ENCODE assay signal across 16 mouse cellular contexts in the genomic region with DNA sequence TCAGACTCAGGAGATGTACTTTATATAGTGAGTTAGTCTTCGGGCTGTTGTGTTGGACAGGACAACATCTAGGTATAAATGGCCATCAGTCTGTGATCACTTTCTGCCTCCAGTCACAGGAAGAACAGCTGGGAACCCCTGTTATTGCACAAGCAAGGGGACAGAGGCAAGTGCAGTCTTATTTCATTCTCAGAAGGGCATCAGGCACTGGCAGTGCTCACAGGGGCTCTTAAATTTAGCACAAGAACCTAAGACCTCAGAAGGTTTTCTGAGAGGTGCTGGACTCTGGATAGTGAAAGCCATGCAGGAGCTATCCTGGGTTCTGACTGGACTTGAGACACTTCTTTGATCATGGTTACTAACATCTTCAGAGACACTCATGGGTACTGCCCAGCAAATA. TPM values are rescaled to one million over a fixed set of nuclear protein-coding genes. Genes with fewer than 3 reads are reported as not detected.
DNase-seq lines count a peak whose midpoint lies in the region; TF ChIP-seq lines count a peak whose summit lies in the region.
"Had no signal": no experiment of that assay in that cellular context is flagged by ENCODE, and none has a peak within 500 bp of the region (broad histone marks: within the 10 kb centered on the region; RNA-seq: fewer than 3 reads in every experiment).

No protein-coding gene starts in this region.

- intact Hi-C loops in gastrocnemius, adult 2 months (cut with DNase I) = no loop called here
- intact Hi-C loops in gastrocnemius, postnatal 36 days (cut with DNase I) = no loop called here

- peak overlapping the region; percentile 64 for H3K27ac ChIP-seq in gastrocnemius, adult 2 months

- DNase-seq in gastrocnemius, adult 18-20 months (ENCODE audit: low spot score) = peak; percentile 51
- no peak for DNase-seq in gastrocnemius, adult 8-10 months (ENCODE audit: low spot score in 2 of 2)
- peak; percentile 61 for DNase-seq in gastrocnemius, adult 2 months
- no peak for DNase-seq in gastrocnemius, postnatal 36 days
- peak; percentile 76 for DNase-seq in skeletal muscle tissue, adult 2 months (ENCODE audit: low read depth, low spot score)
- no peak for DNase-seq in layer of hippocampus, postnatal 25 days (ENCODE audit: extremely low spot score in 1 of 2, low spot score in 1 of 2)
- DNase-seq: adrenal gland, adult 2 months; adrenal gland, adult 8-10 months; adrenal gland, postnatal 10 days; adrenal gland, postnatal 14 days; adrenal gland, postnatal 25 days; adrenal gland, postnatal 36 days; B cell, adult 2 months; cerebellum, adult 11 months; cerebellum, adult 11-12 months; cerebellum, adult 18-20 months had no signal

- no peak overlapping the region for H3K4me3 ChIP-seq in gastrocnemius, adult 2 months

- no peak for TF ChIP-seq CTCF in gastrocnemius, adult 2 months (IDR thresholded peaks at IDR 0.05)

RNA-seq across cellular contexts. Expression of gene Prdm15, which starts 32.0 kb away (rescaled TPM):
- total RNA-seq in gastrocnemius, adult 18-20 months (2021) = 1 to 10 TPM; 6.4 to 7.4 TPM
- total RNA-seq in gastrocnemius, adult 8-10 months (2022) = 1 to 10 TPM; 6.1 to 9.7 (median 7.1) TPM
- total RNA-seq in gastrocnemius, adult 2 months (2021) = 10 to 100 TPM in 1 of 2 experiments, 1 to 10 TPM in 1; 6.7 to 10.2 TPM
- total RNA-seq in gastrocnemius, postnatal 36 days (2021) = 1 to 10 TPM; 5.3 to 6.1 TPM
- total RNA-seq in layer of hippocampus, postnatal 25 days (2021) = 10 to 100 TPM; 19.1 to 22.5 TPM

Comparison
In these comparisons a context has a peak if more than half of its experiments do, and no peak if none do; other contexts are left out.
1. DNase-seq: peak in gastrocnemius, adult 18-20 months (single experiment), gastrocnemius, adult 2 months (single experiment) and skeletal muscle tissue, adult 2 months (single experiment); none in gastrocnemius, adult 8-10 months (0 of 2), gastrocnemius, postnatal 36 days (0 of 2) and layer of hippocampus, postnatal 25 days (0 of 2).